Mouse (Mus musculus) left cerebral cortex, adult 9 months (tissue): ENCODE results near the gene Tnc.

Experiments used
- DNase-seq, 2 experiments: peaks; one replicate each; pipeline ENCODE4 v3.0.0; 2022; ENCODE audit warnings: low spot score in 2 of 2

The Tnc gene

GRCm38 (mm10) chr4:64046831-64047493 lies at the start of gene Tnc:
Gene Tnc, minus strand, starts transcription at chr4:64047015.
- peak; percentile 55 to 89 for DNase-seq

GRCm38 (mm10) chr4:64094221-64094620 lies 47.4 kb upstream of the Tnc start:
- peak; percentile 10 to 37 for DNase-seq

- no peak for DNase-seq
Measured at GRCm38 (mm10) chr4:64092857-64093256, 46.0 kb upstream of the Tnc start.

GRCm38 (mm10) chr4:64089378-64089777 lies 42.6 kb upstream of the Tnc start:
- DNase-seq, result no peak

- no peak for DNase-seq
Measured at GRCm38 (mm10) chr4:64087675-64088074, 40.9 kb upstream of the Tnc start.

GRCm38 (mm10) chr4:64085993-64086567 lies 39.3 kb upstream of the Tnc start:
- no peak for DNase-seq

- no peak for DNase-seq
Measured at GRCm38 (mm10) chr4:64083858-64084257, 37.0 kb upstream of the Tnc start.

- DNase-seq, result no peak
Measured at GRCm38 (mm10) chr4:64078029-64078619, 31.3 kb upstream of the Tnc start.

GRCm38 (mm10) chr4:64076349-64077025 lies 29.7 kb upstream of the Tnc start:
- DNase-seq, result no peak

GRCm38 (mm10) chr4:64074725-64075124 lies 27.9 kb upstream of the Tnc start:
- DNase-seq, result no peak

- no peak for DNase-seq
Measured at GRCm38 (mm10) chr4:64067394-64067793, 20.6 kb upstream of the Tnc start.

GRCm38 (mm10) chr4:64065266-64065665 lies 18.5 kb upstream of the Tnc start:
- no peak for DNase-seq

GRCm38 (mm10) chr4:64058856-64059231 lies 12.0 kb upstream of the Tnc start:
- DNase-seq, result no peak

- no peak for DNase-seq
Measured at GRCm38 (mm10) chr4:64058048-64058855, 11.4 kb upstream of the Tnc start.

GRCm38 (mm10) chr4:64048177-64048576 lies 1.4 kb upstream of the Tnc start:
- no peak for DNase-seq

- no peak for DNase-seq
Measured at GRCm38 (mm10) chr4:64043893-64044292, 2.9 kb downstream of the Tnc start.

- no peak for DNase-seq
Measured at GRCm38 (mm10) chr4:64043371-64043770, 3.4 kb downstream of the Tnc start.

- no peak for DNase-seq
Measured at GRCm38 (mm10) chr4:64039091-64039490, 7.7 kb downstream of the Tnc start.

- no peak for DNase-seq
Measured at GRCm38 (mm10) chr4:64037513-64037912, 9.3 kb downstream of the Tnc start.

- no peak for DNase-seq
Measured at GRCm38 (mm10) chr4:64034724-64035123, 12.1 kb downstream of the Tnc start.

- DNase-seq, result no peak
Measured at GRCm38 (mm10) chr4:64033191-64033590, 13.6 kb downstream of the Tnc start.

- DNase-seq, result no peak
Measured at GRCm38 (mm10) chr4:64029486-64029885, 17.3 kb downstream of the Tnc start.
